Mouse (Mus musculus): Measurements from ENCODE around the gene Prss35. TPM values are rescaled to one million over a fixed set of nuclear protein-coding genes. Genes with fewer than 3 reads are reported as not detected.

Gene Prss35
- polyA plus RNA-seq, 1 experiment from 2014 or later: 38.0 TPM

DNA sequence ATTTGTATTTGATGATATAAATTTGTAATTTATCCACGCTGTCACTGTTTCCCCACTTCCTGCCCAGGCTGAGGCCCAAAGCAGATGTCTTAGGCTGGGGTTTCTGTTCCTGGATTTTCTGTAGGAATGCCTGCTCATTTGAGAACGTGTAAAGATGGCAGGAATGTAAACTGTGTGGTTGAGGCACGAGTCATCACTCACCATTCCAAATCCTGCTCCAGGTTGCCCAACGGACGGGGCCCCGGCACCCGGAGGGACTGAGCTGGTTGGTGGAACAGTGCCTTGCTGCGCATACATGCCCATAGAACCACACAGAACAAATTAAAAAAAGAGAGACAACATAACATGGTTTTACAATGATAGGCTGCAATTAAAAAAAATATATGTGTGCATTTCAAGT, 30.5 kb downstream of the Prss35 start:
- Histone ChIP-seq H3K36me3 (peaks cover 67% of the 10 kb centered on the region), H3K9ac (no peak overlapping the region), H3K9me3 (no peaks in the 10 kb centered on the region), H3K4me3 (no peak overlapping the region), H3K27ac (replicated peaks) (no peak overlapping the region), H3K4me2 (no peak overlapping the region), H3K4me1 (peaks cover 12% of the 10 kb centered on the region; the same call in 1 of the 2 replicates), H3K27me3 (replicated peaks) (no peaks in the 10 kb centered on the region)
- ATAC-seq (ENCODE audit: extremely low read depth, insufficient number of reproducible peaks, low FRiP score, low TSS enrichment): no peak
- WGBS: 73% methylated on average over 8 of the region's 8 CpGs

DNA sequence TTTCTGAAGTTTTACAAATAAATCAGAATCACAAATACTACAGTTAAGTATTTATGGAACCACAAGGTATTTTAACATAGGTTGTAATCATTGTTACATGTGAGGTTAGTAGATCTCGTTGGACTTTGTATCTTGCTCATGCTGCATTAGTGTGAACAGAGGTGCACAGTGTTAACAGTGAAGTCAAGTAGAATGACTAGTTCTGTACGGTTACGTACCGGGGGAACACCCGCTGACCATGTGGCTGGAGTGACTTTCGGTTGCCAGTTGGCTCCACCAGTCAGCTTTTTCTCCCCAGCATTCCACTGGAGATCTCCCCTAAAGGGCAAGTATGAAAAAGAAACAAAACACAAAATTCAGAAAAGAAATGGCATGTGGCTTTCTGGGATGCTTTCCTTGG, 31.9 kb downstream of the Prss35 start:
- Histone ChIP-seq H3K27me3 (replicated peaks) (no peaks in the 10 kb centered on the region), H3K36me3 (peaks cover 71% of the 10 kb centered on the region), H3K9ac (no peak overlapping the region), H3K4me3 (no peak overlapping the region), H3K4me1 (peaks cover 12% of the 10 kb centered on the region; the same call in 1 of the 2 replicates), H3K27ac (replicated peaks) (no peak overlapping the region), H3K4me2 (no peak overlapping the region), H3K9me3 (no peaks in the 10 kb centered on the region)
- ATAC-seq (ENCODE audit: extremely low read depth, insufficient number of reproducible peaks, low FRiP score, low TSS enrichment): no peak
- WGBS: 88% methylated on average over 6 of the region's 6 CpGs

DNA sequence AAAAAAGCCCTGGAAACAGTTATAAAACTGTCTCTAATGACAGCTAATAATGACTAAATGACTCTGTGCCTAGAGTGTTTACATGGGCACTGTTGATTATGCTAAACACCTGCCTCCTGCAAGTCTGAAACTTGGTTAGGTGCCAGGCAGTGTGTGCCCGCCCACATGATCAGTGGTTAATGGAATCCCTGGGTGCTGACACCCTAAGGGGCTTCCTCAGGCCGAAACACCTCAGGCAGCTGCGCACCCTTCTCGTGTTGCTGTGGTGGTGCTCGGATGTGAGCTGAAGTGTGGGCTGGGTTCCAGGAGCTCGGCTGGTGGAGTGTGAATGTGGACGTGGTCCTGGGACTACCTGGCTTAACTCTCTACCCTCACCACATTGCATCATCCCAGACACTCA, 33.9 kb downstream of the Prss35 start:
- no peak overlapping the region for H3K27ac ChIP-seq (replicated peaks)
- H3K9ac ChIP-seq: no peak overlapping the region
- no peak overlapping the region for H3K4me3 ChIP-seq
- no peak overlapping the region for H3K4me2 ChIP-seq
- no peak for ATAC-seq (ENCODE audit: extremely low read depth, insufficient number of reproducible peaks, low FRiP score, low TSS enrichment)
- no peaks in the 10 kb centered on the region for H3K27me3 ChIP-seq (replicated peaks)
- peaks cover 75% of the 10 kb centered on the region for H3K36me3 ChIP-seq
- H3K9me3 ChIP-seq: no peaks in the 10 kb centered on the region
- WGBS: 60% methylated on average over 7 of the region's 7 CpGs
- H3K4me1 ChIP-seq: peaks cover 12% of the 10 kb centered on the region; the same call in 1 of the 2 replicates

DNA sequence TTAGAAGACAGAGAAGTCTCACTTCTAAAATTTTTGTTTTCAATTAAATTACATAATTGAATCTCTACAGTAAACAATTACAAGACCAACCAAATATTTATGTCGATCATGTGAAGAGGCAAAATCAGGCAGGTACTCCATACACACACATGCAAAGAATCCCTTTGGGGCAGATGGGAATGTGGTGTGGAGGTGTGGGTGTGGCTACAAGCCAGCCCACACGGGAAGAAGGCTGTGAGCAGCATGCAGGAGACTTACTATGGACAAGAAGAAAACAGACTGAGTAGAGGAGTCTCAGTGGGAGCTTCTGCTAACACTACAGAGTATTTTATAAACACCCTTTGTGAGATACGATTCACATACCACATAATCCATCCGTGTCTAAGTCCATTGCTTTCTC, 34.8 kb downstream of the Prss35 start:
- Histone ChIP-seq H3K4me1 (peaks cover 9% of the 10 kb centered on the region; the same call in 1 of the 2 replicates), H3K36me3 (peaks cover 76% of the 10 kb centered on the region), H3K27ac (replicated peaks) (no peak overlapping the region), H3K4me2 (no peak overlapping the region), H3K4me3 (no peak overlapping the region), H3K27me3 (replicated peaks) (no peaks in the 10 kb centered on the region), H3K9ac (no peak overlapping the region), H3K9me3 (no peaks in the 10 kb centered on the region)
- WGBS: 65% methylated on average over 4 of the region's 4 CpGs
- ATAC-seq (ENCODE audit: extremely low read depth, insufficient number of reproducible peaks, low FRiP score, low TSS enrichment): no peak

- Histone ChIP-seq H3K27ac (replicated peaks) (no peak overlapping the region), H3K4me2 (no peak overlapping the region), H3K27me3 (replicated peaks) (no peaks in the 10 kb centered on the region), H3K4me3 (no peak overlapping the region), H3K4me1 (no peaks in the 10 kb centered on the region), H3K9me3 (no peaks in the 10 kb centered on the region), H3K9ac (no peak overlapping the region), H3K36me3 (peaks cover 64% of the 10 kb centered on the region)
- ATAC-seq (ENCODE audit: extremely low read depth, insufficient number of reproducible peaks, low FRiP score, low TSS enrichment): no peak
- 77% methylated on average over 4 of the region's 4 CpGs for WGBS
Measured at GRCm38 (mm10) chr9:86781426-86781825, 38.0 kb downstream of the Prss35 start.

GRCm38 (mm10) chr9:86782836-86783235, 39.4 kb downstream of the Prss35 start:
- Histone ChIP-seq H3K27ac (replicated peaks) (no peak overlapping the region), H3K4me3 (no peak overlapping the region), H3K4me1 (no peaks in the 10 kb centered on the region), H3K27me3 (replicated peaks) (no peaks in the 10 kb centered on the region), H3K9ac (no peak overlapping the region), H3K4me2 (no peak overlapping the region), H3K9me3 (no peaks in the 10 kb centered on the region), H3K36me3 (peaks cover 60% of the 10 kb centered on the region)
- WGBS: 87% methylated on average over 2 of the region's 2 CpGs
- ATAC-seq (ENCODE audit: extremely low read depth, insufficient number of reproducible peaks, low FRiP score, low TSS enrichment): no peak

GRCm38 (mm10) chr9:86789186-86789585, 45.7 kb downstream of the Prss35 start:
- Histone ChIP-seq H3K27me3 (replicated peaks) (no peaks in the 10 kb centered on the region), H3K36me3 (peaks cover 48% of the 10 kb centered on the region), H3K4me1 (peaks cover 3% of the 10 kb centered on the region; the same call in 1 of the 2 replicates), H3K27ac (replicated peaks) (no peak overlapping the region), H3K4me2 (no peak overlapping the region), H3K4me3 (no peak overlapping the region), H3K9ac (no peak overlapping the region), H3K9me3 (no peaks in the 10 kb centered on the region)
- WGBS: 68% methylated on average over 6 of the region's 6 CpGs
- no peak for ATAC-seq (ENCODE audit: extremely low read depth, insufficient number of reproducible peaks, low FRiP score, low TSS enrichment)

GRCm38 (mm10) chr9:86791927-86792326, 48.5 kb downstream of the Prss35 start:
- Histone ChIP-seq H3K9me3 (no peaks in the 10 kb centered on the region), H3K4me2 (no peak overlapping the region), H3K4me1 (peaks cover 3% of the 10 kb centered on the region; the same call in 1 of the 2 replicates), H3K4me3 (no peak overlapping the region), H3K27me3 (replicated peaks) (no peaks in the 10 kb centered on the region), H3K9ac (no peak overlapping the region), H3K27ac (replicated peaks) (no peak overlapping the region), H3K36me3 (peaks cover 49% of the 10 kb centered on the region)
- 66% methylated on average over 7 of the region's 7 CpGs for WGBS
- ATAC-seq (ENCODE audit: extremely low read depth, insufficient number of reproducible peaks, low FRiP score, low TSS enrichment): no peak

DNA sequence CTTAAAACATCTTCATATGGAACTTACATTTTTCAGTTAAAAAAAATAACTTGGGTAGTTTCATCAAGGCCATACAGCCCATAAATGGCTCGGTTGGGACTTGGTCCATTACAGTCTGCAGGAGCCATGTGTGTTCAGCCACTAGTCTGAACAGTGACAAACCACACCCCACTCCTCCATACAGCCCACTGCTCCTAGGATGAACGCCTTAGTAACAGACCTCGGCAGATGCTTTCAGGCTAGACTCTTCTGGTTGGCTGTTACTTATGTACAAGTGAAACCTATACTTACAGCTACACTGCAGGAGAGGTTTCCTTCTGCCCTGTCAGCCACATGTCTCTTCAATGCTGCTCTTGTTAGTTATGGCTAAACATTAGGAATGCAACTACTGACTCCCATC, 51.8 kb downstream of the Prss35 start:
- H3K36me3 ChIP-seq: peaks cover 41% of the 10 kb centered on the region
- ATAC-seq (ENCODE audit: extremely low read depth, insufficient number of reproducible peaks, low FRiP score, low TSS enrichment): no peak
- WGBS: 66% methylated on average over 3 of the region's 3 CpGs
- no peak overlapping the region for H3K27ac ChIP-seq (replicated peaks)
- no peaks in the 10 kb centered on the region for H3K4me1 ChIP-seq
- H3K9ac ChIP-seq: no peak overlapping the region
- H3K4me3 ChIP-seq: no peak overlapping the region
- no peaks in the 10 kb centered on the region for H3K9me3 ChIP-seq
- H3K4me2 ChIP-seq: no peak overlapping the region
- H3K27me3 ChIP-seq (replicated peaks): no peaks in the 10 kb centered on the region

DNA sequence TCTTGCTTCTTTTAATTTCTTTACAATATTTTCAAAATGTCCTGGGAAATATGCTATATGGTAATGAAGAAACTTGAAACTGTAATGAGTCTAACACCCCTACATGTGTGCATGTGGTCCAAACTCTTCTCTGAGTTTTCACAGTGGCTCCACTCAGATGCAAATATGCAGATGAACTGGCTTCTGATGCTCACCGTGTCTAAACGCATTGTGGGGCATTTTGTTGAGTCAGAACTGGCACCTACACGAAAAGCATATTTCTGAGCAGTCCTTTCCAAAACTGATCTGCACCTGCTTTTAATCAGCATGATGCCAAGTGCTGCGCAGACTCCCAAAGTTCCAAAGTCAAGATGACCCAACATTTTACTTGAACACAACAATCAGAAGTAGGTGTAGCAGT, 54.1 kb downstream of the Prss35 start:
- Histone ChIP-seq H3K4me1 (no peaks in the 10 kb centered on the region), H3K4me3 (no peak overlapping the region), H3K27me3 (replicated peaks) (no peaks in the 10 kb centered on the region), H3K36me3 (peaks cover 35% of the 10 kb centered on the region), H3K27ac (replicated peaks) (no peak overlapping the region), H3K9ac (no peak overlapping the region), H3K4me2 (no peak overlapping the region), H3K9me3 (no peaks in the 10 kb centered on the region)
- ATAC-seq (ENCODE audit: extremely low read depth, insufficient number of reproducible peaks, low FRiP score, low TSS enrichment): no peak
- 82% methylated on average over 4 of the region's 4 CpGs for WGBS

- Histone ChIP-seq H3K9ac (no peak overlapping the region), H3K27ac (replicated peaks) (no peak overlapping the region), H3K4me3 (no peak overlapping the region), H3K9me3 (no peaks in the 10 kb centered on the region), H3K4me1 (no peaks in the 10 kb centered on the region), H3K27me3 (replicated peaks) (no peaks in the 10 kb centered on the region), H3K36me3 (peaks cover 36% of the 10 kb centered on the region), H3K4me2 (no peak overlapping the region)
- ATAC-seq (ENCODE audit: extremely low read depth, insufficient number of reproducible peaks, low FRiP score, low TSS enrichment): no peak
- WGBS: 79% methylated on average over 5 of the region's 5 CpGs
Measured at GRCm38 (mm10) chr9:86798129-86798528, 54.7 kb downstream of the Prss35 start.

- no peaks in the 10 kb centered on the region for H3K9me3 ChIP-seq
- H3K4me1 ChIP-seq: no peaks in the 10 kb centered on the region
- no peak overlapping the region for H3K4me3 ChIP-seq
- H3K4me2 ChIP-seq: no peak overlapping the region
- WGBS: 36% methylated on average over 7 of the region's 7 CpGs
- H3K9ac ChIP-seq: no peak overlapping the region
- no peak overlapping the region for H3K27ac ChIP-seq (replicated peaks)
- ATAC-seq (ENCODE audit: extremely low read depth, insufficient number of reproducible peaks, low FRiP score, low TSS enrichment): no peak
- H3K36me3 ChIP-seq: peaks cover 37% of the 10 kb centered on the region
- no peaks in the 10 kb centered on the region for H3K27me3 ChIP-seq (replicated peaks)
Measured at GRCm38 (mm10) chr9:86798686-86799085, 55.2 kb downstream of the Prss35 start.
